Mouse (Mus musculus): ENCODE data around the gene Sash1.

Gene Sash1

DNA sequence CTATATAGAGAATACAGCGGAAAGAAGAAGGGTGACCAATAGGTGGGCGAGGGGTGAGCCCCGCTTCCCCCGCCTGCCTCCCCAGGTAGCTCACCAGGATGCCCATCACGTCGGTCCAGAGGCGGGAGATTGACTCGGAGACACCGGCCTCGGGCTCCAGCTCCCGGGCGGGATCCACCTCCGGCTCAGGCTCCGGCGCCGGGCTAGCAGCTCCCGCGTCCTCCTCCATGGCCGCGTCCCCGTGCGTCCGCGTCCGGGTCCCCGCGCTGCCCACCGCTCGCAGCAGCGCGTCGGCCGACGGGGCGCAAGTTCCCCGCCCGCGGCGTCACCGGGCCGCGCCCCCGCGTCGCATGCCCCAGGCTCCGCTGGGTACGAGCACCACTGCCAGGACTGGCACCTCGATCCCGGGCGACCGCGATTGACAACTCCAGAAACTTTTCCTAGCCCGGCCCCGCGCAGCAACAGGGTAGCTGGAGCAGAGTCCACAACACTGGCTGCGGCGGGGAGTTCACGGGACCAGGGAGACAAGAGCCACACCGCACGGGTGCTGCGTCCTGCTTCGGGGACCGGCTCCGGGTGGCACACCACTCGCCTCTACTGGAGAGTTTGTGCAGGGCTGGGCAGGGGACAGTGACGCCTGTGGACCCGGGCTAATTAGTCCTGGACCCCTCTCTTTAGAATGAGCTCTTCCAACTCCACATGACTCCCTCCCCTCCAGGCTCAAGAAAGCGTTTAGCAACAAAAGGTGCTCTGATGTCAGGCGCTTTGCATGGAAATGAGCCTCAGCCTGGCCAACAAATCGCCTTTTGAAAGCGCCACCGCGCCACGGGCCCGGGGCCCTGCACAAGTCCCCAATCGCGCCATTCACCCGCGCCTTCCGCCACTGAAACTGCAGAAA lies at the start of gene Sash1:
TSS of gene Sash1 (minus strand) at position 441 of the 898 bp plus-strand sequence.
- no peak for DNase-seq (ENCODE audit: low read depth, low spot score)

DNA sequence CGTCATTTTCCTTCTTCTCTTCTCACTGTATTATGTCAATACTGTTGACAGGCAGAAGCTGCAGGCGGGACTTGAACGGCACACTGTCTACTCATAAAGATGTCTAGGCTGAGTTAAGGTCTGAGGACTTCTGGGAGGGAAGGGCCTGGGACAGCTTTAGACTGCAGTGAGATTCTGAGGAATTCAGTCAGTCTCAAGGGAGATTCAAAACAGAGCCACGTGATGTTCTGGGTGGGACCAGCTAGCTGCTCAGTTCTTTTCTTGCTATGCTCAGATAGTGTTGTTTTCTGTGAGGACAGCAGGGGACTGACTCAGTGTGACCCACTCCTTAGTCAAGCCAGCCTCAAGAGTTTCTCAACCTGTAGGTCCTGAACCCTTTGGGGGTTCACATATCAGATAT lies 49.7 kb upstream of the Sash1 start:
- DNase-seq (ENCODE audit: low read depth, low spot score) = no peak

DNA sequence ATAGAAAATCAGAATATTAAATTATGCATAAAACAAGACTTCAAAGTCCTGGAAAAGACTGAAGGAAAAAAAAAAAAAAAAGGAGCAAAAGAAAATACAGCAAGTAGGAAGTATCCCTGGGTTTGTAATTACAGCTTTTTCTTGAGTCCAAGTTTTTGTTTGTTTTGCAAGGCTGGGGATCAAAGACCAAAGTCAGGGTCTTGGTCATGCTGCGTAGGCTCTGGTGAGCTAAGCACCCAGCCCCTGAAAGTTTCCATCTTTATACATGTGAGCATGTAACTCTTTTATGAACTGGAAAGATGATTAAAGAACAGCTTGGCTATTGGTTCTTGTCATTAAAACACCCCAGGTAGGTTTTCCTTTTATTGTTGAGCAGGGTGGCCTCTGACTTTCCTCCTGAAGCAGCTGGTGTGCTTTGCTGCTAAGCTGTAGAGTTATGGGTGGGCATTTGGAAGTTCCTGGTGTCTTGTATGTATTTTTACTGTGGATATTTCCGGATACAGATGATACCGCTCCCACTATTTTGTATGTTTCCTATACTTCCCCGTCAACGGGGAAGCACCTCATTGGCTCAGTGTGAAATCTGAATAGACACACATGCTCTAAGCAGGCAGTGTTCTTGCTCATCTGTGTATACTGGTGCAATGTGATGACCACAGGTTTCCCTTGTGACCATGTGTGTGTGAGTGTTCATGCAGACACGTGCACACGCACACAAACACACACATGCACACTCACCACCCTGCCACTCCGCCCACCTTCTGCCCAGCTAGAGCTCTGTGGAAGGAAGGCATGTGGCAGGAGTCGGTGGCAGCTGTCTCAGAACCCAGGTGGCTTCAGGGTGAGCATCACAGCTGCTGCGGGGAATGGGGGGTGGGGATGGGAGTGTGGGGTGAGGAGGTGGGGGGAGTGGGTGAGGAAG lies 47.8 kb upstream of the Sash1 start:
- no peak for DNase-seq (ENCODE audit: low read depth, low spot score)

DNA sequence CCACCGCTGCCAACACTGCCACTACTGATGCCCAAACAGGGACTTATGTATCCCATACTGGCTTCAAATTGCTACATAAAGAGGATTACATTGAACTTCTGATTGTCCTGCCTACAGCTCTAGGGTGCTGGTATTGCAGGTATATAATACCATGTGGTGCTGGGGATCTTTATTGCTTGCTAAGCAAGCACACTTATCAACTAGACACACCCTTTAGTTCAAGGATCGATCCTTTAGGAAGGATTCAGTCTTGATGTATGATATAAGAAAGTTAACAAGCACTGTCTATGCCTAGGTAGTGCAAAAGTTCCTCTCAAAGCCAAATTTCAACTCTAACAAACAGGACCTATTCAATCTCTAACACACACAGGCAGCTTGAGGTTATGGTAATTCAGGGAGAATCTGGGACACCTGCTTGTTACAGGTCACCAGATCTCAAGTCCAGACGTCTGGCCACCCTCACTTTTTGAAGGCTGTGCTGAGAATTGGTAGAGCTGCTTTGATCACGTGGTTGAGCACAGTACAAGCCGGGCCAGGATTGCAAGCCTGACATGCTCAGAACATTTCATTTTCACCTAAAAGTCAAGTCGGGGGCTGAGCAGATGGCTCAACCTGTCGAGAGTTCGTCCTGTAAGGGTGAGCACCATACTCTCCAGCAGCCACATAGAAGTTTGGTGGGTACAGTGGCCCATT lies 45.8 kb upstream of the Sash1 start:
- no peak for DNase-seq (ENCODE audit: low read depth, low spot score)

DNA sequence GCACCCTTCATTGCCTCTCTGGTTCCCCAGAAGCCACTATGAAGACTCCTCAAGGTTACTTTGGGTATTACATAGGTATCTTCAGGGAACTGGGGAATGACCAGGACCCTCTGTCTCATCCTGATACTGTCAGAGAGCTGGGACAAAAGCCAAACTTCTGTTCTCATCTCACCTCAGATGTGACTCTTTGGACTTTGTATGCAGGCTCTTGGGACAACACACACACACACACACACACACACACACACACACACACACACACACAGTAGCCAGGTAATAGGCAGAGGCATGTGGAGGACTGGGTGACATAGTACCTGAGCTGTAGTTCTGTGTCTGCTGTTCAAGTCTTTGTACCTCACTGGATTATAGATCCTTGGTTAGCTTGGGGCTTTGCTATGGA lies 44.8 kb upstream of the Sash1 start:
- no peak for DNase-seq (ENCODE audit: low read depth, low spot score)

DNA sequence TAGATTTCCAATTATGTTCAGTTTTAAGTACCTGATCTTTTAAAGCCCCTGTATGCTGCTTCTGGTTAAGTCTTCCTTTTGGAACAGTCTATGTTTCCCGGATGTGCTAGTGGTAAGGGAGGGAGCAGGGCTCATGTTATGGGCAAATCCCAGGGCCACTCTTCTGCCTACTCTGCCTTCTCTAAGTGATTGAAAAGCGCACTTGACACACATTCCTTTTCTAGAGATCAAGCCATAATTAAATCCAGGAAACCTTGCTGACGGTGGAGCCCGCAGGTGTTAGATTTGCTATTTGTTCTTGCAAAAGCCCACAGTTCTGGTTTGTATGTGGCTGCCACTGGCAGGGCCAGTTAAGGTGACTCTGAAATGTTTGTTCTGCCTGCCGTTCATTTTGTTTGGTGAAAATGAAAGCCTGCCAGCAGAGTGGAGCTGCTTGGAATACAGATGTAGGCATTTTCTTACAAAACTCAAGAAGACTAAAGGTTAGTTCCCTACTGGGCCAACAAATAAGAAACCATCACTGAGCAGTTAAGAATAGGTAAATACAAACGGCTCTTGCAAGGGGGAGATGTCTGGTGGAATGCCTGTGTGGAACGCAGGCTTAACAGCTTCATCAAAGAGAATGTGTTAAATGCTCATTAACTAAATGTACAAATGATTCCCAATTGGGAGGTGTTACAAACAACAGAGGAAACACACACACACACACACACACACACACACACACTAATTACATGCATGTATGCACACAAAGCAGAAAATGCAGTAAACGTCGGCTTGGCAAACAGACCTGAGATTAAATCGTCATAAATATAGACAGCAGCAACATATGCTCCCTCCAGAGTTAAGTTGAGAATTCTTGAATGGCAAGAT lies 43.1 kb upstream of the Sash1 start:
- no peak for DNase-seq (ENCODE audit: low read depth, low spot score)

DNA sequence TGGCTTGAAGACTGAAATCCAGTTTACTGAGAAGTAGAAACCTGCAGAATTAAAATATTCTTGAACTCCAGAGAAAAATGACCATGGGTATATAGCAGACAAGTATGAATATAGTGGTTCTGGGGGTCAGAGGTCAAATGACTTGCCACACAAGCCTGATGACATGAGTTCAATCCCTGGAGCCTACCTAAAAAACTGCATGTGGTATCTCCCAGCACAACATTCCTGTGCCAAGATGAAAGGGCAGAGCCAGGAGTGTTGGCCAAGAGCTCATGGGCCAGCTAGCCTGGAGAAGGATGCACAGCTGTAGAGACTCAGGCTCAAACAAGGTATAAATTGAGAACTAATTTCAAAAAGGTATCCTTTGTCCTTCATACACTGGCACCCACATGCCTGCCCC lies 42.4 kb upstream of the Sash1 start:
- no peak for DNase-seq (ENCODE audit: low read depth, low spot score)

DNA sequence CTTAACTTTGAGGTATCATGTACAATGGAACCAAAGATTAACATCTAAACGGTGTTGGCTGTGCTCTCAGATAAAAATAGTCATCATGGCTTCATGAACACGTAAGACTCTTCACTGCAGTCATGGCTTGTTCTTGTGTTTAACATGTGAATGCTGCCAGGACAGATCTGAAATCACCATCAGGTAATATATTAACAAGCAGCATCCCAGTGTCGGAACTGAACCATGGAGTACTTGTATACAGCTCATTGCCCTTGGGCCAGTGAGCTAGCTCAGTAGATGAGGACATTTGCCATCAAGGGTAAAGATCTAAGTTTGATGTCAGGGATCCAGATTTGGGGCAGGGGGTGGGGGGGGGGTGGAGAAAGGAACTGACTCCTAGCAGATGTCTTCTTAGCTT lies 41.0 kb upstream of the Sash1 start:
- DNase-seq (ENCODE audit: low read depth, low spot score) = no peak

DNA sequence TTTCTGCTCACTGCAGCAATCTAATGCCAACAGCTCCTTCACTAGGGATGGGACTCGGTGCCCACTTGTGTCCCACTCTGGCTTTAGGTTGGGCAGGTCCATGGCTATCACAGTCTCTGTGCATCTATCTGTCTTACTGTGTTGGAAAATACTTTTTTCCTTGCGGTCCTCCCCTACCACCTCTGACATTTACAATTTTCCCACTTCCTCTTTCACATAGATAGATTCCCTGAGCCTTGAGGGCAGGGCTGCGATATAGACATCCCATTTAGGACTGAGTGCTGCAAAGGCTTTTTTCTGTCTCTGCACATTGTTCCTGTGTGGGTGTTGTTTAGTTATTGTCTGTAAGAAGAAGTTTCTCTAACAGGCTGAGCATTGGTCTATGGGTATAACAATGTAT lies 40.4 kb upstream of the Sash1 start:
- no peak for DNase-seq (ENCODE audit: low read depth, low spot score)

DNA sequence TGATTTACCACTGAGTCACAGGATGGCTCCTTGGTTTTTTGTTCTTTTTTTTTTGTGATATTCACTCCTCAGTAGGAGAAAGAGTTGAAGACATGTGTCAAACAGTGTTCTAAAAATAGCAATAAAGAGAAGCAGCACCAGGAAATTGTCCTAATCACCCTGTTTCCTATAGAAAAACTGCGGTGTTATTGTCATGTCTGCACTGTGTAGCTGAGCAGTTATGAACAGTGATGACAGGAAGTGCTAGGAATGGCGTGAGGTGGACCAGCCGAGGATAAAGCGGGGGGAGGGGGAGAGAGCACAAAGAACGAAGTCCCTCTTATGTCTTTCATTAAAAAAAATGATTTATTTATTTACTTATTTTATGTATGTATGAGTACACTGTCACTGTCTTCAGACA lies 39.4 kb upstream of the Sash1 start:
- DNase-seq (ENCODE audit: low read depth, low spot score) = no peak

DNA sequence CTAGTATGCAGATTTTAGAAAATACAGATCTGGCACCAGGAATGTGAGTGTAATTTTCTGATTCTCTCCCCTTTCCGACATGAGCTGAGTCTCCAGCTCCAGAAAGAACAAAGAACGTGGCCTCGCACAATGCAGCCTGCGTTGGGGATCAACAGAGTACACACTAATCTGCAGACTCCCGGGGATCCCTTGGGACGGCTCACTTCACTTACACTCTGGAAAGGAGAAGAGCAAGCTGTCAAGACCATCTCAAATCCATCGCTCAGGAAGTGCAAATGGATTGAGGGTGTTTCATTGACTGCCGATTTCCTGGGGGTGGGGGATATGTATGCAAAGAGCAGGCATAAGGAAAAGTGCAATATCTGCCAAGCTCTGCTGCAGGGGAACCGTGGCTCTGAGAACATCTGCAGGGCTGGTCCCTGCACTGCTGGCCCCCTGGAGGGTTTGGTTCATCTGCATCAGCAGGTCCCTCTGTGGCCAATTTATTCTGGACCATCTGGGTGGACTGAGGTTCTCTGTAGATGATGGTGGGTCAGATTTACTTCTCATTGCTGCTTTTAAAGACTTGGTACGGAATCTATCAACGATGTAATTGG lies 35.3 kb upstream of the Sash1 start:
- DNase-seq (ENCODE audit: low read depth, low spot score) = no peak

DNA sequence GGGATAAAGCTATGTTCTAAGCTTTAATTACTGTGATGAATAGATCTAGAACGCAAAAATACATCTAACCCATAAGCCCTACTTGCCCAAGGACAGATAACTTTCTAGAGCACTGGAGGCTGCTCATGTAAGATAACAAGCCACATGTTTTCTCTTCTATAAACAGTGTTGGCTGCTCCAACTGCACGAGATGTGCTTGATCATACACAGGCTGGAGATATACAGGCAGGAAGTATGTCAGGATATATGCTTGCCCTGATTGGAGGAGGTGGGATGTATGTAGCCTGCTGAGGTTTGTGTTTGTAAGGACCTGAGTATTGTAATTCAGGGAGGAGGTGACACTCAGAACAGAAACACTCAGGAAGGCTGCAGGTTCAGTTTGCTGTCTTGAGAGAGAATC lies 31.9 kb upstream of the Sash1 start:
- DNase-seq (ENCODE audit: low read depth, low spot score) = no peak

DNA sequence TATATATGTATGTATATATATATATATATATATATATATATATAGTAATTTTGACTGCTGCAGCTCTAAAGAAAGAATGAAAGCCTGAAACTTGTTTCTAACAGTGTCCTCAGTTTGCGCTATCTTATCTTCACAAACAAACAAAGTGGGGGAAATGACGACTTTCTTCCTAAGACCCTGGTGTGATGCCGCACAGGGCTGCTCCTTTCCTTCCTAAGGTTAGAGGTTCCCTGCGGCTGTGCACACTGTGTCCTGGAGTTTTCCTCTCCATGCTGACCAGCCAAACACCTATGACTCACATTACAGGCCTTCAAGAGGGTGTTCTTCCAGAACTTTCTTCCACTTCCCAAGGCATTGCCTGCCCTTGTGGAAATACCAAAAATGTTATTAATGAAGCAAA lies 31.5 kb upstream of the Sash1 start:
- DNase-seq (ENCODE audit: low read depth, low spot score) = no peak

DNA sequence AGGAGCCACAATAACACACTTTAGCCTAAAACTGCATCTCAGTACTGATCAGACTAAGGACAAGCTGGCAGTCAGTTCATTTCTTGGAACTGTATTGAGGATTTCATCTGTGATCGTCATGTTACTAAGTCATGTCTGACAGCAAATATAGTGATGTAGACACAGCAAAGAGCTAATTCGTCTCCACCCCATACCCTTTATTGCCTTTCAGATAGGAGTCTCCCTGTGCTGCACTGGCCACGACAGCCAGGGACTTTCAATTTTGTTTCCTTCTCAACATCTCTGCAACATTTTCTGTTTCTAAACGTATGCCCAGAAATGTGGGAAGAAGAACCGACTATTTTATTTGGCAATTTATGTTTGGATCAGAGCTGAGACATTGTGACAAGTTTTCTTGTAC lies 29.9 kb upstream of the Sash1 start:
- DNase-seq (ENCODE audit: low read depth, low spot score) = no peak

DNA sequence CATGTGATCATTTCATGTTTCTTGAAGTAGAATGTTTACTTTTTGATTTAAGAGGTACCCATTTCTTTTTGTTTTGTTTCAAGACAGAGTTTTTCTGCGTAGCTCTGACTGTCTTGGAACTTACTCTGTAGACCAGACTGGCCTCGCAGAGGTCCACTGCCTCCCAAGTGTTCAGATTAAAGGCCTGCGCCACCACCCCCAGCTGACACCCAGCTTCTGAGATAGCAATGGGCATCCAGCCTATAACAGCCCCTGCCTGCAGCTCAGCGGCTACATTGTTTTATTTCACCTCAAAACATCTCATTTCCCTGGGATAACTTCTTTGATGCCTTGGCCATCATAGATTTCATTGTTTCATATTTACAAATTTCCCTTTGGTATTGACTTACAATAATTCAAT lies 28.0 kb upstream of the Sash1 start:
- DNase-seq (ENCODE audit: low read depth, low spot score) = no peak

DNA sequence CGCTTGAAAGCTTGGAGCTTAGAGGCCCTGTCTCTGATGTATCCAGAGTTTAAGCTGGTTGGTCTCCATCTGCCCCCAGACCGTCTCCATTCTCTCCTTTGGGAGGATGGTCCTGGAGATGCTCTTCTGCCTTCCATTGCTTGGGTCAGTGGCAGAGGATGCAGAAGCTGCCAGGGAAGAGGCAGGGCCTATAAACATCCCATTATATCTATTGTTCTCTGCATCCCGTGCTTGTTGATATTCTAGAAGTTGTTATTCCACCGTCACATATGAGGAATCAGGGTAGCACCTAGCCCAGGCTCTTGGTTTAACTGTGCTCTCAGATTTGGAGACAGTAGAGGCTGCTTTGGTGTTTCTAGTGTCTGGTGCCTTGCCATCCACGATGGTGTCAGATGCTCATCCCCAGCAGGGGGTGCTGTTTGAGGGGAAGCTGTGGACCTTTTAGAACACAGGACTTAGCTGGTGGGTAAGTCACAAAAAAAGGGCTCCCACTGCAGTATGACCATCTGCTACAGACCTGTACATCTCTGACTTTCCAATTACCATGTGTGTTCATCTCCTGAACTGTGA lies 26.9 kb upstream of the Sash1 start:
- no peak for DNase-seq (ENCODE audit: low read depth, low spot score)

DNA sequence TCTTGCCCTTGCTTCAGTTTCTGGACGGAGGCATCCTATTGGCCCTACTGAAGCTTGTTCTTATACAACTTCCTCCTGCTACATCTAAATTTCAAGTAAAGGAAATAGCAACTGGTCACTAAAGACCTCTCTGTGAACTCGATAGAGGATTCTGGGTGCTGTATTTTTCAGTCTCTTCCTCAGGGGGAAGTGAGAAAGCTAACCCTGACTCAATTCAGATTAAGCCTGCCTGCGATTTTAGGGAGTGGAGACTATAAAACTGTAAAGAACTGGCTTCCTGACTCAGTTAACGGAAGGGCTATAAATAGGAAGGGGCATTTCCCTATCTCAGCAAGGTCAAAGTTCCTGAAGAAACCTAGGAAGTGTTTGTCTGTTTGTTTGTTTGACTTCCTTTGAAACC lies 26.3 kb upstream of the Sash1 start:
- DNase-seq (ENCODE audit: low read depth, low spot score) = no peak

DNA sequence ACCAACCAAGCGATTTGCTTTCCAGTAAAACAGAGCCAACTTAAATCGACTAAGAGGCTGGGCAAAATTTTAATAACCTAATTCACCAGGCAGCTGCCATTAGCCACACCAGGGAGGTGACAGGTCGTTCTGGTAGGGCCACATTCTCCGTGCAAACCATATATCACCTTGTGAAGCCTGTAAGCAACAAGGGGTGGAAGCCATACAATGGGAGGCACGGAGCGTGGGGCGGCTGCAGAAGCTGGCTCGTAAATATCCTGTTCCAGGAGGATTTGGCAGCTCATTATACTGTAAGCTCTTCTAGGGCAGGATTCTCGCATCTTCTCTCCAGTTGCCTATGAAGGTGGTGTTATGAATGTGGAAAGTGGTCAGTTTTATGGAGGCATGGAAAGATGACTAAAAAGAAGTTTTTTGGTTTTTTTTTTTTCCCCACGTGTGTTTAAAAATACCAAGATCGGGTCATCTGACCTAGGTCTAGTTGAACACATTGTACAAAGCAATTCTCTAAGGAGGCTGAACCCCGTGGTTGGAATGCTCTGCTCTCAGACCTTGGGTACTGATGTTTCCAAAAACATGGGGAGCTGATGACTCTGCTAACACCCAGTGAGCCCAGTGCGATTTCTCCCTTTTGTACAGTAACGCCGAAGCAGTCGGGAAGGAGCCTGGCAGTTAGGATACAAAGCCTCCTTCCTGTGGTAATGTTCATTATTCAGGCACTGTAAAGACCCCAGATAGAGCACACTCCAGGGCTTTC lies 24.5 kb upstream of the Sash1 start:
- DNase-seq (ENCODE audit: low read depth, low spot score) = no peak

DNA sequence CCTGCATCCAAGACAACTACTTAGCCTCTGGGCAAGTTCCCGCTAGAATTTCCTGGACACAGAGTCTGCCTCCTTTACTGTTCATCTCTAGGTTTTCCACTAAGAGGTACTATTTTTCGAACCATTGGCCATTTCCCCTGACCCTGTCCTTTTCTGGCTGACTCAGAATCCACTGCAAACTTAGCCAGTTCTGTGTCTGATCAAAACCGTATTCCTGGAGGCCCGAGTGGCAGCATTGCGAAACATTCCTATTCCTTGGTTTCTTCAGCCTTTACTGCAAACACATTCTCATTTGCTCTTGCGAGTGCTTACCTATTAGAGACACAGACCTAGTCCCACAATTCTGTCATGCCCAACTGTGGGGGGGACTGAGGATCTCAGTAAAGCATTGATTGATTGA lies 17.2 kb upstream of the Sash1 start:
- DNase-seq (ENCODE audit: low read depth, low spot score) = no peak

DNA sequence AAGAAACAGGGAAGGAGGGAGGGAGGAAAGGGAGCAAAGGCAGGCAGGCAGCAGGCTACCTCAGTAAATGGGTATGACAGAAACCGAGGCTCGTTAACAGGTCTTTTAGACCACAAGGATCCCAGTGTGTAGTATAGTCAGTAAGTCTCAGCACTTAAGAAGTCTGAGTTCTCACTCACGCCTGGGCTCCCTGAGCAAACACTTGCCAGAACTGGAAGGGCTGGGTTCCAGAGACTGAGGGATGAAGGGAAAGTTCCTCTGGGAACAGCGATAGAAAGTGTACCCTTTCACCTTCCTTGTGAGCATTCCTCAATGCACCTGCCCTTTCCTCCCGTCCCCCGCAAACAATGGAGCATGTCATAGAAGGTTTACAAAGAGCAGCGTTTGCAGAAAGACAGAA lies 16.5 kb upstream of the Sash1 start:
- no peak for DNase-seq (ENCODE audit: low read depth, low spot score)
